Mouse (Mus musculus) heart, embryonic 16.5 days (tissue): Measurements from ENCODE around the gene Sostdc1. TPM values are rescaled to one million over a fixed set of nuclear protein-coding genes. Genes with fewer than 3 reads are reported as not detected.

Experiments
- ATAC-seq: fragments of 200-750 bp; cut with Nextera tagmentation; replicated peaks from 2 replicates; pipeline ENCODE4 v1.8.0; 2017; ENCODE audit warnings: moderate number of reproducible peaks; ENCODE audit not compliant: insufficient read depth, low FRiP score; ENCODE audit errors: extremely low read depth
- H3K27ac ChIP-seq: fragments of 300-500 bp; sonication (generic); 2 replicates; pipeline ENCODE4 v1.5.1; 2014; ENCODE audit warnings: mild to moderate bottlenecking, low read length, control low read depth, moderate library complexity
- H3K27me3 ChIP-seq: fragments of 300-500 bp; sonication (generic); 2 replicates; pipeline ENCODE4 v1.6.1; 2014; ENCODE audit warnings: low read length, mixed read lengths; ENCODE audit not compliant: control insufficient read depth, insufficient read depth
- H3K36me3 ChIP-seq: fragments of 300-500 bp; sonication (generic); 2 replicates; pipeline ENCODE4 v1.6.1; 2014; ENCODE audit not compliant: control insufficient read depth, insufficient read depth
- H3K4me1 ChIP-seq: fragments of 300-500 bp; sonication (generic); 2 replicates; pipeline ENCODE4 v1.6.1; 2014; ENCODE audit warnings: low read length, mixed read lengths; ENCODE audit not compliant: control insufficient read depth, insufficient read depth
- H3K4me2 ChIP-seq: fragments of 300-500 bp; sonication (generic); 2 replicates; pipeline ENCODE4 v1.6.1; 2014; ENCODE audit warnings: low read depth, mild to moderate bottlenecking, control low read depth, low read length
- H3K4me3 ChIP-seq: fragments of 300-500 bp; sonication (generic); 2 replicates; pipeline ENCODE4 v1.5.1; 2014; ENCODE audit warnings: mild to moderate bottlenecking, control low read depth, low read length
- H3K9ac ChIP-seq: fragments of 300-500 bp; sonication (generic); 2 replicates; pipeline ENCODE4 v1.6.1; 2014; ENCODE audit warnings: low read length, control low read depth
- H3K9me3 ChIP-seq: fragments of 300-500 bp; sonication (generic); replicated peaks from 2 replicates; pipeline ENCODE4 v1.6.1; 2016; ENCODE audit warnings: low read length; ENCODE audit not compliant: control insufficient read depth
- WGBS: fragments of 180-500 bp; shearing (Covaris S2); extraction: QIAGEN DNeasy Blood & Tissue Kit; methylation state at CpG from one replicate; pipeline ENCODE4 v1.1.7; 2014; 5-methylcytosine and 5-hydroxymethylcytosine counted together
- polyA plus RNA-seq: library from polyadenylated mRNA; unstranded; fragments of >200 nt; fragmentation: Nextera tagmentation; extraction: Ambion mirVana; gene quantifications from 2 replicates; pipeline ENCODE4 v1.2.1, GENCODE M21; 2015

The Sostdc1 gene
- polyA plus RNA-seq, 1 experiment from 2014 or later, result 1.2 TPM

DNA sequence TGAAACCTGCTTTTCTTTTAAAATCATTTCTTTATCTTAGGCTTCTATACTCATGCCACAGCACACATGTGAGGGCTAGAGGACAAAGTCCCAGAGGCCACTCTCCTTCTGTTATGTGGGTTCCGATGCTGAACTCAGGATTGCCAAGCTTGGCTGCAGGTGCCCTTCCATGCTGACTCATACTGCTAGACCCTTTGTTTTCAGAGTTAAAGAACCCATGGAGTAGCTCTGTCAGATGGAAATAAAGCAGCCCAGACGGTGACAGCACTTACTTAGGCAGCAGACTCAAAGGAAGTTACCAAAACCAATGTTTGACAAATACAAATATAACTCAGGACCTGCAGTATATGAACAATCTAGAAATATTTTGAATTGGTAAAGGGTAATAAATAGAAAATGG lies 924 bp upstream of the Sostdc1 start:
- Histone ChIP-seq H3K36me3 (no peaks in the 10 kb centered on the region), H3K9ac (no peak overlapping the region), H3K9me3 (no peaks in the 10 kb centered on the region), H3K4me2 (no peak overlapping the region), H3K4me3 (no peak overlapping the region), H3K27me3 (no peaks in the 10 kb centered on the region), H3K4me1 (peaks cover 5% of the 10 kb centered on the region), H3K27ac (no peak overlapping the region)
- WGBS, result 37% methylated on average over 2 of the region's 2 CpGs
- no peak for ATAC-seq

DNA sequence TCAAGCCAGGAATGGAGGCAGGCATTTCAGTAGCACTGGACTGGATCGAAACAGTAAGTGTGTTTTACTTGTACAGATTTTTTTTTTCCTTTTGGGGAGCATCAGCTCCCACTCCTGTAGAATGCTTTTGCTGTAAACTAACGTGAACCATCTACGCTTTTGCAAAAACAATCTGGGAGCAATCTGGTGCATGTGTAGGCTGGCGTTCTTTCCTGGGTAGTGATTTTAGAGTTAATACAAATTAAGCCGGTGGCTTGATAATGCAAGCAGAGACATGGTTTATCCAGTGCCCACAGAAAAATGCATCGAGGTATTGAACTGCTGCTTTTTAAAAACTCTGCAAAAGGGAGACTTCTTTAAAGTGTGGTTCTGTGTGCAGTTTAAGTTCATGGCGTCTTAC lies 507 bp downstream of the Sostdc1 start:
- Histone ChIP-seq H3K9me3 (no peaks in the 10 kb centered on the region), H3K36me3 (no peaks in the 10 kb centered on the region), H3K4me2 (no peak overlapping the region), H3K9ac (no peak overlapping the region), H3K4me1 (peaks cover 5% of the 10 kb centered on the region), H3K27ac (no peak overlapping the region), H3K4me3 (no peak overlapping the region), H3K27me3 (no peaks in the 10 kb centered on the region)
- no peak for ATAC-seq
- WGBS, result 74% methylated on average over 7 of the region's 7 CpGs

DNA sequence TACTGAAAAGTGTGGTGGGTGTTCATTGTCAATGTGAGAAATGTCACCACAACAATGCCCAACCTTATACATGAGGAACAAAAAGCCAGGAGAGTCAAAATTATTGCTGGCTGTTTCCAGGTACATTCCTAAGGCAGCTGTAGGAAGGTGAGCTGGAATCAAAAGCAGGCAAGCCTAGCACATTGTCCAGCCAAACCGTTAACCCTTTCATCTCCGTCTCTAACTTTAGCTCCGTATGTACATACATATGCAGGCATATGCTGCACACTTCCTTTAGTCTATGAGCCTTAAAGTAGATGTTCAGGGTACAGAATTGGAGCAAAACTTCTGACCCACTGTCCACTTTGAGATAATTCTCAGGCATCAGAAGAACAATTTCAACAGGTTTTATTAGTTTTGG lies 1.6 kb downstream of the Sostdc1 start:
- H3K4me1 ChIP-seq, result peaks cover 5% of the 10 kb centered on the region
- H3K4me2 ChIP-seq, result no peak overlapping the region
- H3K9me3 ChIP-seq, result no peaks in the 10 kb centered on the region
- no peaks in the 10 kb centered on the region for H3K27me3 ChIP-seq
- no peaks in the 10 kb centered on the region for H3K36me3 ChIP-seq
- H3K9ac ChIP-seq, result no peak overlapping the region
- H3K27ac ChIP-seq, result no peak overlapping the region
- no peak overlapping the region for H3K4me3 ChIP-seq
- no peak for ATAC-seq
- WGBS, result 79% methylated on average over 3 of the region's 3 CpGs

DNA sequence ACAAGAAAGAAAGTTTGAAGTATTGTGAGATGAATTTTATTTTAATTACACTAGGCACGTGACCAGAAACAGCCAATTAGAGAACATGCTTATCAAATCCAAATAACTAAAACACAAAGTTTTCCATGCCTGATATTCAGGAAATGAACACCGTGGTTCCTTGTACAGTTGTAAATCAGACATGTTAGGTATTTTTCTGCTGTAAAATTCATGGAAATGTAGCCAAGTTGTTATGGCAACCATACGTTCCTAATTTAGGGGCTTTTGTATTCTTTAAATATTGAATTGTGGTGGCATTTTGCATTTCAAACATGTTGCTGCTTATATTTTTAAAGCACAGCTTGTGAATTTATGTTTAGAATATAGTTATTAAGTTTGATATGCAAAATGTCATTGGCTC lies 2.1 kb downstream of the Sostdc1 start:
- H3K9ac ChIP-seq, result no peak overlapping the region
- no peaks in the 10 kb centered on the region for H3K9me3 ChIP-seq
- no peak overlapping the region for H3K4me3 ChIP-seq
- H3K27me3 ChIP-seq, result no peaks in the 10 kb centered on the region
- peaks cover 5% of the 10 kb centered on the region for H3K4me1 ChIP-seq
- no peak overlapping the region for H3K4me2 ChIP-seq
- ATAC-seq, result no peak
- 75% methylated on average over 3 of the region's 3 CpGs for WGBS
- H3K36me3 ChIP-seq, result no peaks in the 10 kb centered on the region
- no peak overlapping the region for H3K27ac ChIP-seq

DNA sequence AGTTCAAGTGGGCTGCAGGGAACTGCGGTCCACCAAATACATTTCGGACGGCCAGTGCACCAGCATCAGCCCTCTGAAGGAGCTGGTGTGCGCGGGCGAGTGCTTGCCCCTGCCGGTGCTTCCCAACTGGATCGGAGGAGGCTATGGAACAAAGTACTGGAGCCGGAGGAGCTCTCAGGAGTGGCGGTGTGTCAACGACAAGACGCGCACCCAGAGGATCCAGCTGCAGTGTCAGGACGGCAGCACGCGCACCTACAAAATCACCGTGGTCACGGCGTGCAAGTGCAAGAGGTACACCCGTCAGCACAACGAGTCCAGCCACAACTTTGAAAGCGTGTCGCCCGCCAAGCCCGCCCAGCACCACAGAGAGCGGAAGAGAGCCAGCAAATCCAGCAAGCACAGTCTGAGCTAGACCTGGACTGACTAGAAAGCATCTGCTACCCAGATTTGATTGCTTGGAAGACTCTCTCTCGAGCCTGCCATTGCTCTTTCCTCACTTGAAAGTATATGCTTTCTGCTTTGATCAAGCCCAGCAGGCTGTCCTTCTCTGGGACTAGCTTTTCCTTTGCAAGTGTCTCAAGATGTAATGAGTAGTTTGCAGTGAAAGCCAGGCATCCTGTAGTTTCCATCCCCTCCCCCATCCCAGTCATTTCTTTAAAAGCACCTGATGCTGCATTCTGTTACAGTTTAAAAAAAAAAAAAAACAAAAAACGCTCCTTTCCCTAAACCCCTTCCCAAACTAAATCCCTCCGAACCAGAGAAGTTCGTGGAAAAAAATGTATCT lies 3.3 kb downstream of the Sostdc1 start:
- Histone ChIP-seq H3K9ac (peak overlapping the region; percentile 52), H3K36me3 (no peaks in the 10 kb centered on the region), H3K27me3 (no peaks in the 10 kb centered on the region), H3K4me2 (peak overlapping the region; percentile 84), H3K4me3 (peak overlapping the region; percentile 62), H3K9me3 (no peaks in the 10 kb centered on the region), H3K4me1 (peaks cover 5% of the 10 kb centered on the region), H3K27ac (no peak overlapping the region)
- peak; percentile 77 for ATAC-seq
- 3% methylated on average over 30 of the region's 30 CpGs for WGBS

DNA sequence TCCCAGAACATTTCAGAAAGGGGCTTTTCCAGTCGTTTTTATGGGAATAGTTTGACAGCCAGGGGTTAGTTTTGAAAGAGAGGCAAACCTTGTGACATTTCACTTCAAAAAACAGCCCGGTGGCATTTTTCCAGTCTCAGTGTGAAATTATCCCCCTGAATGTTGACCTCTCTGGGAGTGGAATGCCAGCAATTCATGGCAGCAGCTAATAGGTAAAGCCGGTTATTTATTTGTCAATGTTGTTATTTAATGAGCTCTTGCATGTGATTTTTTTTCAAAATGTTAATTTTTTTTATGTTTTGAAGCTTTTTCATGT lies 3.8 kb downstream of the Sostdc1 start:
- Histone ChIP-seq H3K4me3 (peak overlapping the region; percentile 62), H3K4me1 (peaks cover 5% of the 10 kb centered on the region), H3K27ac (no peak overlapping the region), H3K27me3 (no peaks in the 10 kb centered on the region), H3K36me3 (no peaks in the 10 kb centered on the region), H3K9ac (no peak overlapping the region), H3K9me3 (no peaks in the 10 kb centered on the region), H3K4me2 (peak overlapping the region; percentile 84)
- ATAC-seq, result no peak
- WGBS, result 25% methylated on average over 3 of the region's 3 CpGs

DNA sequence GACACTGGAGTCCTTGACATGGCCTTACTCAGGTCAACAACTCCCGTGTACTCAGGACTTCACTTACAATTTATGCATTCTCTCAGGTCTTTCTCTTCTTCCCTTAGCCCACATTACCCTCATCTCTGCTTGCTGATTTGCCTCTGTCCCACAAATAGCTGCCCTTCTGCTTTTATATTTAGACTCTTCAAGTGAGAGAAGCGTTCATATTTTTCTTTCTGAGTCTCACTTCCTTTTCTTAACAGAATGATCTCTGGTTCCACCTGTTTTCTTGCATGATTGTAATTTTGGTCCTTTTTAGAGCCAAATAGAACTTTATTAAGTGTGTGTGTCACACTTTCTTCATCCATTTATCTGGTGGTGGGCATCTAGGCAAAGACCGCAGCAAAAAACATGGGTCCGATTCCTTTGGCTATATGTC lies 12.2 kb downstream of the Sostdc1 start:
- Histone ChIP-seq H3K27me3 (no peaks in the 10 kb centered on the region), H3K4me2 (no peak overlapping the region), H3K4me1 (0 out of 2 replicates have a peak, but pooled peaks cover 2% of the 10 kb centered on the region), H3K4me3 (no peak overlapping the region), H3K9ac (no peak overlapping the region), H3K27ac (no peak overlapping the region), H3K9me3 (no peaks in the 10 kb centered on the region), H3K36me3 (no peaks in the 10 kb centered on the region)
- no peak for ATAC-seq
- whole genome bisulfite sequencing, result 75% methylated on average over 4 of the region's 4 CpGs

DNA sequence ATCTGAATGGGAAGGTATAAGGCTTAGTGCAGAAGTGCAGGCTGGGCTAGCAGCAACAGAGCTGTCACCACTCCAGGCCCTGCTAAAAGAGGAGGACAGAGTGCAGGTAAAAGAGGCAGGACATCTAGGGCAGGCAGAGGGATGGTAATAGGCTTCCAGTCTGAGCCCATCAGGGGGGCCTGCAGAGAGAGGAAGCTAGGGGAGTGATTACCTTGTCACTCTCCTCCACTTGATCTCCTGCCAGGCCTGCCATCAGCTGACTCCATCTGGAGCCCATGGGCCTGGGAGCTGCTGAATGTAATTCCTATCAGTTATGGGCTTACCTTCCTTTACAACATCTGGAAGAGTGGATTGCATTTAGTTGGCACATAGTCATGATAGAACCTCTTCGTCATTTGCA lies 18.7 kb downstream of the Sostdc1 start:
- Histone ChIP-seq H3K9me3 (no peaks in the 10 kb centered on the region), H3K4me2 (no peak overlapping the region), H3K27ac (no peak overlapping the region), H3K4me3 (no peak overlapping the region), H3K36me3 (no peaks in the 10 kb centered on the region), H3K9ac (no peak overlapping the region), H3K4me1 (0 out of 2 replicates have a peak, but pooled peaks cover 2% of the 10 kb centered on the region), H3K27me3 (no peaks in the 10 kb centered on the region)
- WGBS, result 76% methylated on average over 1 of the region's 1 CpGs
- no peak for ATAC-seq

DNA sequence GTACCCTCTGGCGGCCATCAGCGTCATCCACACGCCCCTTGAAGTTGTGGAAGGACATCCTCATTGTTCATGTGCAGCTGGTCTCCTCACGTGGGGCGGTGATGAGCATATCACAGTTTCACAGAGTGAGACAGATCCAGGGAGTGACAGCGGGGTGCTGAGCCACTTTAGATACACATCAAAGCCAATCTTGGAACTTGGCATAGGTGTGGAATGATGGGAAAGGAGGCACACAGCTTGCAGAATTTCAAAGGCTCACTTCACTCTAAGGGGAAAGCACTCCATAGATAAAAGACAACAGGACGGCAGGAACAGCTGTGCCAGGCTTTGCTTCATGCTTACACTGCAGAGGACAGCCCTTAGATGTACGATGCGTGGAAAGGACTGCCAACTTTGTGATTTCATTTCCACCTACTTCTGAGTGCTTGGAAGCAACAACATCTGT lies 19.9 kb downstream of the Sostdc1 start:
- no peak overlapping the region for H3K4me3 ChIP-seq
- H3K27me3 ChIP-seq, result no peaks in the 10 kb centered on the region
- H3K36me3 ChIP-seq, result no peaks in the 10 kb centered on the region
- no peak overlapping the region for H3K4me2 ChIP-seq
- no peaks in the 10 kb centered on the region for H3K4me1 ChIP-seq
- WGBS, result 38% methylated on average over 9 of the region's 9 CpGs
- H3K9me3 ChIP-seq, result no peaks in the 10 kb centered on the region
- ATAC-seq, result no peak
- no peak overlapping the region for H3K9ac ChIP-seq
- no peak overlapping the region for H3K27ac ChIP-seq
